Mouse (Mus musculus) CH12.LX (cell line): Measurements from ENCODE around the gene Nid1. TPM values are rescaled to one million over a fixed set of nuclear protein-coding genes. Genes with fewer than 3 reads are reported as not detected.
"Not testable (repeated sequence)": the region's sequence is repeated elsewhere in the genome, so short reads cannot be mapped to it uniquely, and the experiment has no call there.

ENCODE experiments used
- DNase-seq: peaks from one replicate; pipeline ENCODE4 v3.0.0-alpha.2; 2013; ENCODE audit errors: extremely low read depth
- H3K27ac ChIP-seq: 2 replicates; pipeline ENCODE4 v1.5.1; 2012; ENCODE audit warnings: low read depth, mild to moderate bottlenecking, control low read depth, moderate library complexity; ENCODE audit not compliant: insufficient read depth
- H3K27me3 ChIP-seq: replicated peaks from 2 replicates; pipeline ENCODE3; 2012; ENCODE audit warnings: inconsistent platforms
- H3K36me3 ChIP-seq, 2 experiments: replicated peaks in 1 of 2; 2 replicates each; pipeline versions ENCODE3 to v1.6.1; 2012; ENCODE audit warnings: inconsistent platforms in 1 of 2, low read length in 1 of 2, mild to moderate bottlenecking in 1 of 2, mixed read lengths in 1 of 2, moderate library complexity in 1 of 2; ENCODE audit not compliant: control insufficient read depth in 1 of 2, insufficient read depth in 1 of 2
- H3K4me1 ChIP-seq, 2 experiments: 2 replicates each; pipeline ENCODE4 v1.6.1; 2012; ENCODE audit warnings: inconsistent platforms in 1 of 2, moderate library complexity in 1 of 2; ENCODE audit not compliant: insufficient read depth in 2 of 2, control insufficient read depth in 1 of 2
- H3K4me2 ChIP-seq: 2 replicates; pipeline ENCODE4 v1.6.1; 2012; ENCODE audit warnings: low read depth, mild to moderate bottlenecking, control low read depth; ENCODE audit not compliant: poor library complexity, insufficient read depth, severe bottlenecking
- H3K4me3 ChIP-seq, 3 experiments: fragments of 150-350 bp in 1 of 3; sonication (generic) in 1 of 3; replicated peaks in 1 of 3; 2 replicates each; pipeline versions ENCODE3 to v1.5.1; 2011 to 2012; ENCODE audit warnings: low read depth in 2 of 3, low read length in 2 of 3, mild to moderate bottlenecking in 2 of 3, moderate library complexity in 2 of 3, control low read depth in 1 of 3, improper control_type of control experiment in 1 of 3, inconsistent platforms in 1 of 3, mixed read lengths in 1 of 3; ENCODE audit not compliant: poor library complexity in 1 of 3
- H3K79me2 ChIP-seq: replicated peaks from 2 replicates; pipeline ENCODE4 v1.6.1; 2012; ENCODE audit warnings: mild to moderate bottlenecking, moderate library complexity; ENCODE audit not compliant: control insufficient read depth, poor library complexity, insufficient read depth, severe bottlenecking; ENCODE audit errors: extremely low read depth
- H3K9ac ChIP-seq: 2 replicates; pipeline ENCODE4 v1.6.1; 2012; ENCODE audit warnings: low read depth, mild to moderate bottlenecking, control low read depth, moderate library complexity; ENCODE audit not compliant: insufficient read depth
- H3K9me3 ChIP-seq: replicated peaks from 2 replicates; pipeline ENCODE3; 2012; ENCODE audit warnings: low read length, inconsistent platforms, mixed read lengths
- ETS1 ChIP-seq: conservative IDR thresholded peaks from 2 replicates; pipeline ENCODE4 v1.6.1; 2012; ENCODE audit warnings: low read depth, mild to moderate bottlenecking, inconsistent platforms, low read length, improper control_type of control experiment, moderate library complexity
- HCFC1 ChIP-seq: IDR thresholded peaks from 2 replicates; pipeline ENCODE4 v1.6.1; 2012; ENCODE audit warnings: low read depth, mild to moderate bottlenecking, inconsistent platforms, low read length, improper control_type of control experiment
- IRF4 ChIP-seq: IDR thresholded peaks from 2 replicates; pipeline ENCODE4 v1.6.1; 2014; ENCODE audit warnings: low read depth, mild to moderate bottlenecking, inconsistent platforms, low read length, improper control_type of control experiment
- JUND ChIP-seq: conservative IDR thresholded peaks from 2 replicates; pipeline ENCODE4 v1.6.1; 2011; ENCODE audit warnings: low read depth, low read length, improper control_type of control experiment
- KAT2A ChIP-seq: IDR thresholded peaks from 2 replicates; pipeline ENCODE4 v1.6.1; 2012; ENCODE audit warnings: low read length, improper control_type of control experiment, inconsistent platforms; ENCODE audit not compliant: insufficient replicate concordance
- NELFE ChIP-seq: IDR thresholded peaks from 2 replicates; pipeline ENCODE4 v1.6.1; 2011; ENCODE audit warnings: low read depth, low read length, improper control_type of control experiment
- PAX5 ChIP-seq: IDR thresholded peaks from 2 replicates; pipeline ENCODE4 v1.6.1; 2012; ENCODE audit warnings: low read length, inconsistent platforms, mixed read lengths
- POLR2A ChIP-seq: IDR thresholded peaks from 2 replicates; pipeline ENCODE4 v1.6.1; 2011; ENCODE audit warnings: low read depth, mild to moderate bottlenecking, improper control_type of control experiment, low read length
- SIN3A ChIP-seq: IDR thresholded peaks from 2 replicates; pipeline ENCODE4 v1.6.1; 2012; ENCODE audit warnings: low read length, improper control_type of control experiment, inconsistent platforms
- TBP ChIP-seq: conservative IDR thresholded peaks from 2 replicates; pipeline ENCODE4 v1.6.1; 2011; ENCODE audit warnings: low read depth, low read length, improper control_type of control experiment
- UBTF ChIP-seq: IDR thresholded peaks from 2 replicates; pipeline ENCODE4 v1.6.1; 2012; ENCODE audit warnings: low read depth, mild to moderate bottlenecking, inconsistent platforms, low read length, improper control_type of control experiment, moderate library complexity
- USF1 ChIP-seq: IDR thresholded peaks from 2 replicates; pipeline ENCODE4 v1.6.1; 2014; ENCODE audit warnings: low read depth, mild to moderate bottlenecking, inconsistent platforms, low read length, improper control_type of control experiment
- USF2 ChIP-seq: conservative IDR thresholded peaks from 2 replicates; pipeline ENCODE4 v1.6.1; 2011; ENCODE audit warnings: low read depth, low read length, improper control_type of control experiment
- ZC3H11A ChIP-seq: IDR thresholded peaks from 2 replicates; pipeline ENCODE4 v1.6.1; 2012; ENCODE audit warnings: low read depth, mild to moderate bottlenecking, inconsistent platforms, low read length, improper control_type of control experiment
- ZKSCAN1 ChIP-seq: IDR thresholded peaks from 2 replicates; pipeline ENCODE4 v1.6.1; 2012; ENCODE audit warnings: low read depth, inconsistent platforms, low read length, improper control_type of control experiment, borderline replicate concordance
- dilution Hi-C: fragments of 300-500 bp; cut with MboI; formaldehyde crosslinking; loops from 2 replicates; pipeline ENCODE4 v1.14.3; 2020; ENCODE audit warnings: low sequenced_read_pairs; ENCODE audit not compliant: extremely low pct_unique_long_range_greater_than_20kb, extremely low pct_ligation_motif_present
- in situ Hi-C: fragments of 300-500 bp; cut with MboI; formaldehyde crosslinking; loops from 3 replicates; pipeline ENCODE4 v1.14.3; 2019; ENCODE audit warnings: low sequenced_read_pairs, low pct_ligation_motif_present, low pct_unique_long_range_greater_than_20kb, mixed read lengths
- polyA plus RNA-seq: library from polyadenylated mRNA; unstranded; fragments of >175 nt; gene quantifications from 2 replicates; pipeline ENCODE4 v1.2.1, GENCODE M21; 2012; ENCODE audit warnings: low read depth; ENCODE audit not compliant: insufficient read length
- total RNA-seq, 2 experiments: library from RNA; depleted of rRNA; stranded (reverse); fragments of 300-350 nt in 1 of 2; fragments of >200 nt in 1 of 2; gene quantifications; 2 replicates each; pipeline ENCODE4 v1.2.3; 2012 to 2014

The Nid1 gene
- total and polyA plus RNA-seq, 3 experiments: 0.30 to 0.94 (median 0.38) TPM

DNA sequence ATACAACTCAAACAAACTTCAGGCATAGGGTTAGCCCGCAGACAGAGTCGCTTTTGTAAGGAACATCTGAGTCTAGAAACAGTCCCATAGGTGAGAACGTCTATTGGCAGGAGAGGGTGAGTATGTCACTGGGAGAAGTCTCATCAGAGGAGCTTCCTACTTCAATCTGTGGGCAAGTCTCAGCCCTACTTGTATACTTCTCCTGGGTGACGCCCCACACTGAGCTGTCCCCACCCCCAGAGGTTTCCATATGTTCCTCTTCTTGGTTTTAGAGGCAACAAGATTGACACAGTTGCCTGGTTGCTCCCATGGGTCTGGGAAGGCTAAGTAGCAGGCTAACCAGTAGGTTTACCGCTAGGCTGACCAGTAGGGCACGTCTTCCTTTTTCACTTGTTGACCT, 33.5 kb upstream of the Nid1 start:
- not testable (repeated sequence) for H3K9ac ChIP-seq, DNase-seq
- in situ Hi-C loops: loop anchor here (25.0 kb wide), 1 partner anchor 167 kb away; no protein-coding TSS in a partner anchor

DNA sequence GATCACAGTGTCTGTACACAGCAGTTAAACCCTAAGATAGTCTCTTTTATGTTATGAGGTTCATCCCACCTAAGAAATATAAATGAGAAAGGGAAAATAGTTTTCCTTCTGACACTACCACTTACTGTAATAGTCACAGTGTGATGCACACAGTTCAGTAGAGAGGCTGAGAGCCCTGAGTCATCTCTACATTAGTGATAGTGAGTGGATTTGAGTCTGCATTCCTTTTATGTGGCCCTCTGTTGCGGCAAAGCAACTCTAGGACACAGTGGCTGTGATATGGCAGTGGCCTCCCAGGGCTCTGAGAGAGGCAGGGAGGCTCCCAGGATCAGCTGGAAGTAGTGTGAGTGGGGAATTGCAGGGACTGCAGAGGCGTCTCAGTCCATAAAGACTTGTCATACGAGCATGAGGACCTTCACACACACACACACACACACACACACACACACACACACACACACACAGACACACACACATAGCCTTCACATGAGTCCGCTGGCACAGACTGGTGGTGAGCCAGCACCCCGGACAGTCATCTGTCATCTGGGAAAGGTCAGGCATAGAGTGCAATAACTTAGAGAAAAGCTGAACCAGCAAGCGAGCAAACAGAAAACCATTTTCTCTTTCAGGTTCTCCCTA, 32.7 kb upstream of the Nid1 start:
- dilution Hi-C loops, H3K27ac ChIP-seq, H3K4me3 ChIP-seq, H3K4me1 ChIP-seq, H3K9me3 ChIP-seq, H3K27me3 ChIP-seq, H3K36me3 ChIP-seq, H3K4me2 ChIP-seq, H3K79me2 ChIP-seq, DNase-seq, H3K9ac ChIP-seq: not testable (repeated sequence)
- in situ Hi-C loops: loop anchor here (25.0 kb wide), 1 partner anchor 167 kb away; no protein-coding TSS in a partner anchor

More for the DNA sequence above, 33.5 kb upstream of the Nid1 start:
- H3K27me3 ChIP-seq, H3K4me1 ChIP-seq, H3K4me2 ChIP-seq, H3K27ac ChIP-seq, H3K36me3 ChIP-seq, dilution Hi-C loops, H3K4me3 ChIP-seq, H3K79me2 ChIP-seq, H3K9me3 ChIP-seq: not testable (repeated sequence)

DNA sequence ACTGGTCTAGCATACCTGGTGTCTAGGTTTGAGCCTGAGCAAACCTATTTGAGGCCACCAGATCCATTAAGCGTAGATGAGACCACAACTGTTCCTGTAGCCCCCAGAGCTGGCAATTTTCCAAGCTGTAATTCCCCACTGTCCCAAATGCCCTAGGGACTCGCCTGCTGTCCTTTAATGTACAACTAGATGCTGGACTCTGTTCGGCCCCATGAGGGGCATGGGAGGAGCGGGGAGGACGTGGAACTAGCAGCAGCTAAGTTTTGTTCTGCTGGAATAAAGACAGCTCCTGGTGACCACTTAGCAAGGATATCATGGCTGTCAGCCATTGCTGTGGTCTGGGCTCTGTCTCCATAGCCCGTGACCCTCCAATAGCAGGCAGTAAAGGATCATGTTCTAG, 31.8 kb upstream of the Nid1 start:
- DNase-seq, H3K36me3 ChIP-seq, H3K79me2 ChIP-seq, H3K9ac ChIP-seq, H3K9me3 ChIP-seq, H3K4me3 ChIP-seq, H3K4me1 ChIP-seq, H3K27ac ChIP-seq, H3K27me3 ChIP-seq, H3K4me2 ChIP-seq, dilution Hi-C loops: not testable (repeated sequence)
- in situ Hi-C loops: loop anchor here (25.0 kb wide), 1 partner anchor 168 kb away; no protein-coding TSS in a partner anchor

DNA sequence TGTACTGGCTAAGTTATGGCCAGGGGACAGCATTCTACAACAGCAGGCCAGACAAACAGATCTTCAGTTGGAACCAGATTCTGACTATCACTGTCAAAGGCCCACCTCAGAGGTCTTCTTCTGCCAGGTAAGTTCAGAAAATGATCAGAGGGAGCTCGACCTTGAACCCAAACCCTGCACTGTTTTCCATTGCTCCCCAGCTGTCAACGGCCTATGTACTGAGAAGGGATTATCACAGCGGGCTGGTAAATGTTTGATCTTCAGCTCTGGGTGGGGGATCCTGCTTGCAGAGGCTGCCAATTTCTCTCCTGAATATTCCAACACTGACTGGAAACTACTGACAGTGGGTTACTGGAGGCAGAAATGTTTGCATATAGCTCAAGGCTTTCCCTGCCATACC, 23.1 kb upstream of the Nid1 start:
- Histone ChIP-seq H3K4me1 (no peaks in the 10 kb centered on the region), H3K79me2 (no peaks in the 10 kb centered on the region), H3K4me2 (no peak overlapping the region), H3K4me3 (no peak overlapping the region), H3K9ac (no peak overlapping the region), H3K27ac (no peak overlapping the region), H3K9me3 (no peaks in the 10 kb centered on the region), H3K27me3 (no peaks in the 10 kb centered on the region), H3K36me3 (no peaks in the 10 kb centered on the region)
- DNase-seq: no peak
- TF ChIP-seq PAX5: no peak
- TF ChIP-seq USF2: no peak
- no peak for TF ChIP-seq JUND
- TF ChIP-seq ETS1: no peak
- TF ChIP-seq ZKSCAN1: no peak
- no peak for TF ChIP-seq USF1
- no peak for TF ChIP-seq ZC3H11A
- TF ChIP-seq SIN3A: no peak
- TF ChIP-seq POLR2A: no peak
- TF ChIP-seq KAT2A: no peak
- no peak for TF ChIP-seq TBP
- no peak for TF ChIP-seq NELFE
- no peak for TF ChIP-seq UBTF
- TF ChIP-seq IRF4: no peak
- no peak for TF ChIP-seq HCFC1
- dilution Hi-C loops: no loop called here
- in situ Hi-C loops: loop anchor here (25.0 kb wide), 1 partner anchor 177 kb away; no protein-coding TSS in a partner anchor
